Mouse (Mus musculus) urinary bladder, adult 18-20 months (tissue): Measurements from ENCODE around the gene Mxd1.
A peak's percentile ranks its signal among the peaks of the same experiment; 100 is the strongest.

Experiments used
- DNase-seq, 2 experiments: peaks; one replicate each; pipeline ENCODE4 v3.0.0; 2022; ENCODE audit warnings: low spot score in 2 of 2, mixed read lengths in 2 of 2

The Mxd1 gene

DNA sequence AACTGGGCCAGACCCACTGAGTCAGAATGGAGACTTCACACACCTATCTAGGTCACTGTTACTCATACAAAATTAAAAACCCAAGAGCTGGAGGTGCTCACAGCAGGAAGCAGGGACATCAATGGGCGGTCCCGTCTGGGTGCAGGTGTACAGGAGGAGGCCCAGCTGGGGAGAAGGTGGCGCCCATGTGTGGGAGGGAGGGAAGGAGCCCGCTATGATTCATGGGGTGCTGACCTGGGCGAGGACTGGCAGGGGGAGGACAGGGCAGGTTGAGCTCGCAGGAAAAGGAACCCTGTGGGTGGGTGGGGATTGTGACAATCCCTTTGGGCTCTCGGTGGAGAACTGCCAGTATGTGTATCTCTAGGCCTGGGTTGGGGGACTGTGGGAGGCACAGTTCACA, 63.7 kb downstream of the Mxd1 start:
- DNase-seq: peak; percentile 63 to 83

DNA sequence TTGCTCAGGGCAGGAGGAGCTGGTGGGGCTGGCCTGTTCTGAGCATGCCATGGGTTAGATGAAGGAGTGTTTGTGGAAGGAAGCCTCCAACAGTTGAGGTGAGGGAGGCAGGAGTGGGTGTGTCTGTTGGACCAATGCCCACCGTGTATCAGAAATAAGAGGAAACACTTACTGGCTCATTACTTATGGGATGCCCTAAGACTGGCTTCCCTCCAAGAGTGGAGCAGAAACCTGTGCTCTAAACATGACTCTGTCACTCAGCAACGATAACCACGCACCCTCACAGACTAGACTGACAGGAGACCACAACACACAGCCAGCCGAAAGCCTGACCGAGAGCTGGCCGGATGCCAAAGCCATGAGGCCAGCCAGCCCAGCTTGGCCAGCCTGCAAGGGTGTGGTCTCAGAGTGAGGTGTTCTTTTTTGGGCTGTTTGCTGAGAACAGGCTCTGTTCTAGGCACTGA, 69.0 kb downstream of the Mxd1 start:
- DNase-seq: peak; percentile 55 to 72

DNA sequence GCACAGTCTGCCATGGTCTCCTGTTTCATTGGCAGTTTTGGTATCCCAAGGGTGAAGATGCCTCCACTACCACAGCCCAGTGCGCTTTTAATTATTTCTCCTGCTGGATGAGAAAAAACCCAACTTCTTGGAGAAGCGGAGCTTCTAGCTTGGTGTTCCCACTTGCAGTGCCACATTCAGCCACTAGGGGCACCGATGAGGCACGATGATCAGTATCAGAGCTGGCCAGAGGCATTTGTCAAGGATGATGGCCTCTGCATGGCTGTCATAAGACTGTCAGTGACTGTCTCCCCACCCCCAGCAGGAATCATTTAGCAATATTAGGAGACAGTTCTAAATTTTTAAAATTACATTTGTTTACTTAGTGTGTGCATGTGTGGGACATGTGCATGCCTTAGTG, 69.8 kb downstream of the Mxd1 start:
- DNase-seq: peak; percentile 57 to 79

DNA sequence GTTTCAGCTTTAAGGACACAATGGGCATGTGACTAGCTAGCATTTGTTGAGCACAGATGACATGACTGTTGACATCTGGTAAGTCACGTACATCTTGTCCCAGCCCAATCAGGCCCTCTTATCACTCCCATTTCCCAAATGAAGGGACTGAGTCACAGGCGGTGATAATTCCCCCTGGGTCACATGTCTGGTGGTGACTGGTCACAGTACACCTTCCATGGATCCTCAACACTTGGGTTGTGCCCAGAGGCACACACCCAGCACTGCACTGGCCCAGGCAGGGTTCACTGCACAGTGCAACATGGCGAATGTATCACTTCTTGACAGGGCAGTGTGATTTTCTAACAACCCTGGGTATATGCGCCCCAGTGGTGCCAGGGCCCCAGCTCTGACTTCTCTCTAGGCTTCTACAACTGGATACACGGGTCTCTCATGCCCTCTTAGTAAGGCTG, 70.2 kb downstream of the Mxd1 start:
- no peak for DNase-seq
